In genomic region chr10:62007958-62008357, GRCm38 (mm10) we compare ENCODE assay signal across 21 mouse cellular contexts. TPM values are rescaled to one million over a fixed set of nuclear protein-coding genes. Genes with fewer than 3 reads are reported as not detected.
DNase-seq lines count a peak whose midpoint lies in the region; ATAC-seq and TF ChIP-seq lines count a peak whose summit lies in the region.
"Had no signal": no experiment of that assay in that cellular context is flagged by ENCODE, and none has a peak within 500 bp of the region (broad histone marks: within the 10 kb centered on the region; RNA-seq: fewer than 3 reads in every experiment).

No protein-coding gene starts in this region.

- peak; percentile 53; the same call in 1 of the 2 replicates for ATAC-seq in kidney, embryonic 14.5 days (ENCODE audit: low FRiP score, low TSS enrichment)
- ATAC-seq in kidney, embryonic 15.5 days (replicated peaks; ENCODE audit: low FRiP score): peak; percentile 71
- ATAC-seq in kidney, postnatal 0 days (replicated peaks; ENCODE audit: low FRiP score, low read depth): 0 out of 2 replicates have a peak, but pooled peaks have one; percentile 30
- ATAC-seq in kidney, embryonic 16.5 days (ENCODE audit: low FRiP score, low TSS enrichment): no peak
- ATAC-seq: activated CD4-positive, CD25-positive, alpha-beta regulatory T cell, adult 4 months; CD4-positive, CD25-positive, alpha-beta regulatory T cell, adult 4 months; Patski had no signal

- no peaks in the 10 kb centered on the region for H3K9me3 ChIP-seq in kidney, embryonic 14.5 days (ENCODE audit: control insufficient read depth, low read length)
- no peaks in the 10 kb centered on the region for H3K9me3 ChIP-seq in kidney, embryonic 15.5 days (replicated peaks)
- no peaks in the 10 kb centered on the region for H3K9me3 ChIP-seq in kidney, postnatal 0 days (replicated peaks; ENCODE audit: low read length)
- no peaks in the 10 kb centered on the region for H3K9me3 ChIP-seq in kidney, embryonic 16.5 days (ENCODE audit: low read length)
- H3K9me3 ChIP-seq: G1E had no signal

- H3K36me3 ChIP-seq in kidney, embryonic 14.5 days (ENCODE audit: control insufficient read depth, insufficient read depth, low read length): no peaks in the 10 kb centered on the region
- H3K36me3 ChIP-seq in kidney, embryonic 15.5 days: no peaks in the 10 kb centered on the region
- no peaks in the 10 kb centered on the region for H3K36me3 ChIP-seq in kidney, postnatal 0 days (ENCODE audit: insufficient read depth, low read length)
- H3K36me3 ChIP-seq in kidney, embryonic 16.5 days (ENCODE audit: insufficient read depth, low read length): no peaks in the 10 kb centered on the region
- H3K36me3 ChIP-seq: G1E had no signal

- no peaks in the 10 kb centered on the region for H3K27me3 ChIP-seq in kidney, embryonic 14.5 days (ENCODE audit: control insufficient read depth, insufficient read depth, low read length)
- no peaks in the 10 kb centered on the region for H3K27me3 ChIP-seq in kidney, embryonic 15.5 days
- H3K27me3 ChIP-seq in kidney, postnatal 0 days (ENCODE audit: insufficient read depth, low read length): no peaks in the 10 kb centered on the region
- H3K27me3 ChIP-seq in kidney, embryonic 16.5 days (ENCODE audit: insufficient read depth, low read length): no peaks in the 10 kb centered on the region

- no peak overlapping the region for H3K4me2 ChIP-seq in kidney, embryonic 14.5 days (replicated peaks; ENCODE audit: low read depth, low read length)
- no peak overlapping the region for H3K4me2 ChIP-seq in kidney, embryonic 15.5 days
- H3K4me2 ChIP-seq in kidney, postnatal 0 days (ENCODE audit: low read length): no peak overlapping the region
- H3K4me2 ChIP-seq in kidney, embryonic 16.5 days (replicated peaks; ENCODE audit: low read depth, low read length): no peak overlapping the region

- no peak for DNase-seq in kidney, postnatal 10 days
- DNase-seq in kidney, postnatal 25 days: no peak
- DNase-seq in kidney, postnatal 0 days (ENCODE audit: low spot score): peak; percentile 69
- DNase-seq: adrenal gland, adult 2 months; adrenal gland, adult 8-10 months; adrenal gland, postnatal 10 days; adrenal gland, postnatal 14 days; adrenal gland, postnatal 25 days; adrenal gland, postnatal 36 days; B cell, adult 2 months; cerebellum, adult 11 months; cerebellum, adult 11-12 months; cerebellum, adult 18-20 months had no signal

- H3K27ac ChIP-seq in kidney, embryonic 14.5 days (ENCODE audit: low read depth, low read length): no peak overlapping the region
- no peak overlapping the region for H3K27ac ChIP-seq in kidney, embryonic 15.5 days
- no peak overlapping the region for H3K27ac ChIP-seq in kidney, postnatal 0 days
- H3K27ac ChIP-seq in kidney, embryonic 16.5 days (ENCODE audit: low read length): no peak overlapping the region; the same call in 1 of the 2 replicates

- 46% methylated on average over 4 of the region's 4 CpGs for WGBS in kidney, embryonic 14.5 days
- 46% methylated on average over 4 of the region's 4 CpGs for WGBS in kidney, embryonic 15.5 days
- 30% methylated on average over 4 of the region's 4 CpGs for WGBS in kidney, postnatal 0 days
- 31% methylated on average over 4 of the region's 4 CpGs for WGBS in kidney, embryonic 16.5 days

- H3K9ac ChIP-seq in kidney, embryonic 14.5 days (ENCODE audit: low read depth, low read length): no peak overlapping the region
- no peak overlapping the region for H3K9ac ChIP-seq in kidney, embryonic 15.5 days
- H3K9ac ChIP-seq in kidney, postnatal 0 days (ENCODE audit: low read depth, low read length): no peak overlapping the region
- no peak overlapping the region for H3K9ac ChIP-seq in kidney, embryonic 16.5 days (replicated peaks; ENCODE audit: low read length)

- no peak for TF ChIP-seq CTCF in kidney, postnatal 0 days (IDR thresholded peaks at IDR 0.05; ENCODE audit: low read depth)

- no peaks in the 10 kb centered on the region for H3K4me1 ChIP-seq in kidney, embryonic 14.5 days (ENCODE audit: control insufficient read depth, insufficient read depth, low read length)
- H3K4me1 ChIP-seq in kidney, embryonic 15.5 days: 0 out of 2 replicates have a peak, but pooled peaks cover 5% of the 10 kb centered on the region
- no peaks in the 10 kb centered on the region for H3K4me1 ChIP-seq in kidney, postnatal 0 days (replicated peaks; ENCODE audit: insufficient read depth, low read length)
- H3K4me1 ChIP-seq in kidney, embryonic 16.5 days (ENCODE audit: insufficient read depth, low read length): no peaks in the 10 kb centered on the region; the same call in 1 of the 2 replicates

- no peak overlapping the region for H3K4me3 ChIP-seq in kidney, embryonic 14.5 days (ENCODE audit: low read length)
- no peak overlapping the region for H3K4me3 ChIP-seq in kidney, embryonic 15.5 days (replicated peaks)
- H3K4me3 ChIP-seq in kidney, postnatal 0 days (replicated peaks; ENCODE audit: low read depth, low read length): no peak overlapping the region
- no peak overlapping the region for H3K4me3 ChIP-seq in kidney, embryonic 16.5 days (ENCODE audit: low read length)

RNA-seq across cellular contexts. Expression of gene Col13a1, which starts 29.1 kb away (rescaled TPM):
- polyA plus RNA-seq in kidney, embryonic 14.5 days (2014; fragmentation: Nextera tagmentation; extraction: Ambion mirVana): 4.7 and 6.1 TPM in 2 replicates
- 6.0 and 6.8 TPM in 2 replicates for polyA plus RNA-seq in kidney, embryonic 15.5 days (2015; fragmentation: Nextera tagmentation; extraction: Ambion mirVana)
- polyA plus RNA-seq in kidney, postnatal 0 days (2015; fragmentation: Nextera tagmentation; extraction: Ambion mirVana): 5.8 and 7.3 TPM in 2 replicates
- 6.7 and 6.8 TPM in 2 replicates for polyA plus RNA-seq in kidney, embryonic 16.5 days (2015; fragmentation: Nextera tagmentation; extraction: Ambion mirVana)
- polyA plus RNA-seq: activated CD4-positive, CD25-positive, alpha-beta regulatory T cell, adult 4 months; C2C12; CD4-positive, CD25-positive, alpha-beta regulatory T cell, adult 4 months; G1E; Patski had no signal
